Mouse (Mus musculus) A20 (cell line): ENCODE results near the gene Rpl22l1.
"Not testable (repeated sequence)": the region's sequence is repeated elsewhere in the genome, so short reads cannot be mapped to it uniquely, and the experiment has no call there.

Experiments
- DNase-seq: peaks from one replicate; pipeline ENCODE4 v3.0.0-alpha.2; 2011; ENCODE audit warnings: low read depth, low spot score

Rpl22l1 gene

GRCm38 (mm10) chr3:28836796-28837371 is 31.6 kb downstream of the Rpl22l1 start:
- no peak for DNase-seq

GRCm38 (mm10) chr3:28841886-28842649 is 36.8 kb downstream of the Rpl22l1 start:
- no peak for DNase-seq

- DNase-seq = no peak
Observed at GRCm38 (mm10) chr3:28843231-28843630, 38.0 kb downstream of the Rpl22l1 start.

GRCm38 (mm10) chr3:28847115-28847514 is 41.9 kb downstream of the Rpl22l1 start:
- no peak for DNase-seq

GRCm38 (mm10) chr3:28852174-28852573 is 46.9 kb downstream of the Rpl22l1 start:
- DNase-seq = not testable (repeated sequence)
